Mouse (Mus musculus) cerebellum, adult 2 months (tissue): ENCODE measurements around the gene B4galt2. TPM values are rescaled to one million over a fixed set of nuclear protein-coding genes. Genes with fewer than 3 reads are reported as not detected.
A peak's percentile ranks its signal among the peaks of the same experiment; 100 is the strongest.

ENCODE experiments used
- DNase-seq, 2 experiments: peaks; one replicate each; pipeline ENCODE4 v3.0.0; 2021
- H3K27ac ChIP-seq: fragments of 200-500 bp; 2 replicates; pipeline ENCODE4 v1.5.1; 2012; ENCODE audit warnings: low read length, control low read depth, inconsistent platforms; ENCODE audit not compliant: insufficient read depth
- H3K27me3 ChIP-seq: fragments of 200-500 bp; 2 replicates; pipeline ENCODE4 v1.6.1; 2012; ENCODE audit warnings: inconsistent platforms, mild to moderate bottlenecking, low read length, moderate library complexity; ENCODE audit not compliant: control insufficient read depth, insufficient read depth
- H3K4me1 ChIP-seq: fragments of 200-500 bp; 2 replicates; pipeline ENCODE4 v1.6.1; 2011; ENCODE audit warnings: low read length; ENCODE audit not compliant: control insufficient read depth, insufficient read depth
- H3K4me3 ChIP-seq: fragments of 200-500 bp; replicated peaks from 2 replicates; pipeline ENCODE3; 2011; ENCODE audit warnings: mild to moderate bottlenecking, low read depth, low read length, control low read depth; ENCODE audit not compliant: insufficient read depth
- CTCF ChIP-seq: fragments of 200-500 bp; IDR thresholded peaks from 2 replicates; pipeline ENCODE4 v1.5.1; 2011; ENCODE audit warnings: low read depth, mild to moderate bottlenecking, control low read depth, low read length, moderate library complexity, borderline replicate concordance; ENCODE audit not compliant: insufficient read depth
- POLR2A ChIP-seq: fragments of 200-500 bp; IDR thresholded peaks from 2 replicates; pipeline ENCODE4 v1.6.1; 2011; ENCODE audit warnings: low read length, control low read depth, borderline replicate concordance; ENCODE audit not compliant: insufficient read depth
- WGBS: fragments of 180-500 bp; shearing (Covaris S2); methylation state at CpG from one replicate; pipeline ENCODE4 v1.1.7; 2018; 5-methylcytosine and 5-hydroxymethylcytosine counted together
- polyA plus RNA-seq: library from polyadenylated mRNA; depleted of rRNA; stranded (reverse); fragments of >200 nt; gene quantifications from 2 replicates; pipeline ENCODE4 v1.2.3, GENCODE M21; 2012

B4galt2 gene
- polyA plus RNA-seq, 1 experiment = 42.0 TPM

GRCm38 (mm10) chr4:117878703-117879102 is 4.6 kb downstream of the B4galt2 start:
- H3K27me3 ChIP-seq = no peaks in the 10 kb centered on the region
- H3K27ac ChIP-seq = no peak overlapping the region
- H3K4me1 ChIP-seq = 0 out of 2 replicates have a peak, but pooled peaks cover 3% of the 10 kb centered on the region
- no peak for TF ChIP-seq CTCF
- no peak for TF ChIP-seq POLR2A
- no peak for DNase-seq
- H3K4me3 ChIP-seq = no peak overlapping the region
- WGBS = 63% methylated on average over 5 of the region's 5 CpGs

GRCm38 (mm10) chr4:117878301-117878700 is 5.0 kb downstream of the B4galt2 start:
- WGBS = 38% methylated on average over 10 of the region's 10 CpGs
- H3K27ac ChIP-seq = no peak overlapping the region
- H3K27me3 ChIP-seq = no peaks in the 10 kb centered on the region
- no peak for TF ChIP-seq CTCF
- DNase-seq = no peak
- no peak overlapping the region for H3K4me3 ChIP-seq
- no peaks in the 10 kb centered on the region for H3K4me1 ChIP-seq

- 89% methylated on average over 9 of the region's 9 CpGs for whole genome bisulfite sequencing
- H3K27me3 ChIP-seq = no peaks in the 10 kb centered on the region
- H3K4me3 ChIP-seq = no peak overlapping the region
- no peak overlapping the region for H3K27ac ChIP-seq
- TF ChIP-seq CTCF (no peak), POLR2A (no peak)
- 0 out of 2 replicates have a peak, but pooled peaks cover 3% of the 10 kb centered on the region for H3K4me1 ChIP-seq
- DNase-seq = no peak
These were observed 9.7 kb downstream of the B4galt2 start for GRCm38 (mm10) chr4:117873615-117874014.

- H3K4me1 ChIP-seq = 0 out of 2 replicates have a peak, but pooled peaks cover 3% of the 10 kb centered on the region
- DNase-seq = no peak
- H3K27me3 ChIP-seq = no peaks in the 10 kb centered on the region
- no peak within 1 kb of the TSS for H3K27ac ChIP-seq
- H3K4me3 ChIP-seq = no peak within 1 kb of the TSS
- TF ChIP-seq POLR2A = no peak
- WGBS = 24% methylated on average over 14 of the region's 14 CpGs
These were observed 10.8 kb downstream of the B4galt2 start, which contains the start of gene Ccdc24 for GRCm38 (mm10) chr4:117872471-117872886. Ccdc24 (minus strand) TSS chr4:117872557.

- WGBS = 64% methylated on average over 7 of the region's 7 CpGs
- TF ChIP-seq POLR2A = no peak
- no peak for TF ChIP-seq CTCF
These were observed 11.5 kb downstream of the B4galt2 start for GRCm38 (mm10) chr4:117871787-117872186.

GRCm38 (mm10) chr4:117870437-117870836 is 12.8 kb downstream of the B4galt2 start:
- TF ChIP-seq CTCF (no peak), POLR2A (no peak)
- Histone ChIP-seq H3K4me1 (0 out of 2 replicates have a peak, but pooled peaks cover 3% of the 10 kb centered on the region), H3K27ac (no peak overlapping the region), H3K4me3 (no peak overlapping the region), H3K27me3 (no peaks in the 10 kb centered on the region)
- DNase-seq = no peak
- 52% methylated on average over 1 of the region's 1 CpGs for WGBS

More at GRCm38 (mm10) chr4:117871787-117872186, 11.5 kb downstream of the B4galt2 start:
- Histone ChIP-seq H3K27ac (no peak overlapping the region), H3K4me3 (no peak overlapping the region), H3K4me1 (0 out of 2 replicates have a peak, but pooled peaks cover 3% of the 10 kb centered on the region), H3K27me3 (no peaks in the 10 kb centered on the region)
- DNase-seq = no peak

- H3K4me3 ChIP-seq = no peak overlapping the region
- no peaks in the 10 kb centered on the region for H3K27me3 ChIP-seq
- 0 out of 2 replicates have a peak, but pooled peaks cover 3% of the 10 kb centered on the region for H3K4me1 ChIP-seq
- TF ChIP-seq POLR2A (no peak), CTCF (no peak)
- H3K27ac ChIP-seq = no peak overlapping the region
- WGBS = 34% methylated on average over 9 of the region's 9 CpGs
- DNase-seq = no peak
These were observed 14.0 kb downstream of the B4galt2 start for GRCm38 (mm10) chr4:117869317-117869716.

GRCm38 (mm10) chr4:117867823-117868222 is 15.5 kb downstream of the B4galt2 start:
- TF ChIP-seq POLR2A (no peak), CTCF (peak; percentile 69)
- peak in 1 of 2 experiments; percentile 63 for DNase-seq
- Histone ChIP-seq H3K4me3 (no peak overlapping the region), H3K27ac (no peak overlapping the region), H3K27me3 (no peaks in the 10 kb centered on the region), H3K4me1 (0 out of 2 replicates have a peak, but pooled peaks cover 3% of the 10 kb centered on the region)
- 23% methylated on average over 24 of the region's 24 CpGs for WGBS
